Mouse (Mus musculus): ENCODE measurements around the gene Tmem200c. TPM values are rescaled to one million over a fixed set of nuclear protein-coding genes. Genes with fewer than 3 reads are reported as not detected.
A peak's percentile ranks its signal among the peaks of the same experiment; 100 is the strongest.

Gene Tmem200c
- 2.1 and 2.4 TPM in 2 replicates for polyA plus RNA-seq (2015; fragmentation: Nextera tagmentation; extraction: Ambion mirVana)

DNA sequence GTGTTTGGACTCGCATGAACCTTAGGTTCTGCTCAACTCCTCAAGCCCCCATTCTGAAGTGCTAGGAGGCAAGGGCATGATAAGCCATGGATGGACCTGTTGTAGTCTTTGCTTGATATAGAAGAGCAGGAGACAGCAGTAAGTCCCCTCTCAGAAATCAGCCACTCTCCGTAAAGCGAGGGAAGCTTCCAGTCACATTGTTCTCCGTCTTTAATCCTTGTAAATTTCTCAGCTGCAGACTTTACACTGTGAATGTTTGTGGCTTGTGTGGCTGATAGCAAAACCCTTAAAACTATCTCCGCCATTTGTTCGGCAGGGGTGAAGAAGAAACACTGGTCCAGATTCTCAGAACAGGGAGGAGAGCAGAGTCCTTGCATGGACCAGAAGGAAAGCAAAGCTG is at the start of gene Tmem200c:
Gene Tmem200c (plus strand): TSS at position 301 of the 400 bp plus-strand sequence.
- H3K27ac ChIP-seq (ENCODE audit: low read length) = no peak within 1 kb of the TSS
- no peak within 1 kb of the TSS for H3K4me2 ChIP-seq (ENCODE audit: low read length)
- no peaks in the 10 kb centered on the region for H3K27me3 ChIP-seq (replicated peaks; ENCODE audit: control insufficient read depth, insufficient read depth, low read length)
- no peak within 1 kb of the TSS for H3K4me3 ChIP-seq (replicated peaks; ENCODE audit: low read length)
- H3K36me3 ChIP-seq (ENCODE audit: control insufficient read depth, insufficient read depth) = no peaks in the 10 kb centered on the region
- no peak for ATAC-seq
- no peak within 1 kb of the TSS for H3K9ac ChIP-seq (replicated peaks; ENCODE audit: low read depth, low read length)
- 79% methylated on average over 6 of the region's 6 CpGs for WGBS
- H3K4me1 ChIP-seq (replicated peaks; ENCODE audit: control insufficient read depth, insufficient read depth, low read length) = no peaks in the 10 kb centered on the region
- no peaks in the 10 kb centered on the region for H3K9me3 ChIP-seq (ENCODE audit: control insufficient read depth, low read length)

DNA sequence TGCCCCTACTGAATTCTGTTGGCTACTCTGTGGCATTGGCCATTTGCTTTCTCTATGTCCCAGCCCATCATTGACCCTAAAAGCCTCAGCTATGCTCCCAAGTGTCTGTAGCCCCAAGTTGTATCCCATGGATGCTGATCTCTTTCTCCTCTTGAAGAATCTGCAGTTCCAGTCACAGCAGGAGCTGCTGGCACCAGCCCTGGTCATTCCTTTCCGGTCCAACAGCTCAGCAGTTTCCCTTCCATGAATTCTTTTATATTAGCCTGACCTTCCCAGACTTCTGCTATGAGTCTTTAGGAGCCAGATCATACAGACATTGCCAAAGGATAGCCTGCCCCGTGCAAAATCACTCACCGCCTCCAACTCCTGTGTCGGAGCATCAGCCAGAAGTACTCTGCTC is 32.7 kb upstream of the Tmem200c start:
- Histone ChIP-seq H3K4me2 (ENCODE audit: low read length) (no peak overlapping the region), H3K9ac (replicated peaks; ENCODE audit: low read depth, low read length) (no peak overlapping the region), H3K4me1 (replicated peaks; ENCODE audit: control insufficient read depth, insufficient read depth, low read length) (no peaks in the 10 kb centered on the region), H3K9me3 (ENCODE audit: control insufficient read depth, low read length) (no peaks in the 10 kb centered on the region), H3K36me3 (ENCODE audit: control insufficient read depth, insufficient read depth) (no peaks in the 10 kb centered on the region), H3K27me3 (replicated peaks; ENCODE audit: control insufficient read depth, insufficient read depth, low read length) (no peaks in the 10 kb centered on the region), H3K4me3 (replicated peaks; ENCODE audit: low read length) (no peak overlapping the region), H3K27ac (ENCODE audit: low read length) (no peak overlapping the region)
- WGBS = 88% methylated on average over 4 of the region's 4 CpGs
- no peak for ATAC-seq

DNA sequence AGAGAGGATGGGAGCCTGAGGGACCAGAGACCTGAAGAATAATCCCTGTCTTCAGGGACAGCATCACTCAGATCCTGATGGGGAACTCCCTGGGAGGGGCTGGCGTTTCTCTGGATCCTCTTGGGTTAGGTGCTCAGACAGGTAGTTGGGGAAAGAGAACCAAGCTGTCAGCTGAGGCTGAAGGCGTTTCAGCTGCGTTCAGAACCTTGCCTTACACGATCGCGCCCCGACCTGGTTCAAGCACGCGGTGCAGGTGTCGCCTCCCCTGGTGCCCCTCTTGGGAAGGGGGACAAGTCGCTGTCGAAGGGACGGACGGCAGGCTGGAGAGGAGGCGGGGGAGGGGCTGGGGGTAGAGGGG is 10.2 kb downstream of the Tmem200c start:
- peak; percentile 51 for ATAC-seq
- 3% methylated on average over 14 of the region's 15 CpGs for WGBS
- H3K4me2 ChIP-seq (ENCODE audit: low read length) = peak overlapping the region; percentile 89

DNA sequence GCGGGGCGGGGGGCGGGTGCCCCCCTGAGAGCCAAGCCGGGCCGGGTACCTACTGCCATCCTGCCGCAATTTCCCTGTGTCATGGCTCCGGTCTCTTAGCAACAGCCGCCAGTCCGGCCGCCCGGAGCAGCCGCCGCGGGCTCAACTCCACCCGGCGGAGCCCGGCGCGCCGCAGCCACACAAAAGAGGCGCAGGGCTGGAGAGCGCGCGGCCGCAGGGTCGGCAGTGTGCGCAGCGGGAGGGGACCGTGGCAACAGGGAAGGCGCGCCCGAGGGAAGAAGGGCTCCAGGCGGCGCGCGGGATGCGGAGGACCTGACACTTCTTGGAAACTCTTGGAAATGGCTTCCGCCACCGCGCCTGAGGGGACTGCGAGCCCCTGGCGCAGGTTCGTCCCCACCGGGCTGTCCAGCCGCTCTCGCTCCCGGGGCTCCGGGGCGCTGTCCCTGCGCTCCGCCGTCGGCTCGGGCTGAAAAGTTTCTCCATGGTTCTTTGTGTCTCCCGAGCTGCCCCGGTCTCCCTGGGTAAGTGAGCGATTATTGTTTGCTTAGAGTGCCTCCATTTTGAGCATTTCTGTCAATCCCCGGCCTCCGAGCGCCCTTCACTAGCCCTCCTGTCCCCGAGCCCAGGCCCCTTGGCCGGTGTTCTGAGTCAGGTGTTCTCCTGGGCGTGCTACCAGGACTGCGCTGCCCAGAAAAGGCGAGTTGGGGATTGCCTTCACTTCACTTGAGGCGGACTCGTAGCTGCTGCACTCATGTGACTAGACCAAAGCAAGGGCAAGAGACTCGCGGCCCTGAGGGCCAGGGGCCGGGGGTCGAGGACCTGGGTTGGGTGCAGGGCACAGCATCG is 10.8 kb downstream of the Tmem200c start:
- H3K4me2 ChIP-seq (ENCODE audit: low read length) = peak overlapping the region; percentile 89
- H3K9me3 ChIP-seq (ENCODE audit: control insufficient read depth, low read length) = no peaks in the 10 kb centered on the region
- peak overlapping the region; percentile 33 for H3K27ac ChIP-seq (ENCODE audit: low read length)
- WGBS = under 1% methylated on average over 66 of the region's 72 CpGs
- H3K4me3 ChIP-seq (replicated peaks; ENCODE audit: low read length) = peak overlapping the region; percentile 69
- peaks cover 34% of the 10 kb centered on the region for H3K4me1 ChIP-seq (replicated peaks; ENCODE audit: control insufficient read depth, insufficient read depth, low read length)
- no peaks in the 10 kb centered on the region for H3K36me3 ChIP-seq (ENCODE audit: control insufficient read depth, insufficient read depth)
- ATAC-seq = peak; percentile 73
- H3K9ac ChIP-seq (replicated peaks; ENCODE audit: low read depth, low read length) = peak overlapping the region; percentile 81
- peaks cover 12% of the 10 kb centered on the region for H3K27me3 ChIP-seq (replicated peaks; ENCODE audit: control insufficient read depth, insufficient read depth, low read length)

More for the DNA sequence above, 10.2 kb downstream of the Tmem200c start:
- Histone ChIP-seq H3K36me3 (ENCODE audit: control insufficient read depth, insufficient read depth) (no peaks in the 10 kb centered on the region), H3K4me1 (replicated peaks; ENCODE audit: control insufficient read depth, insufficient read depth, low read length) (peaks cover 30% of the 10 kb centered on the region), H3K27me3 (replicated peaks; ENCODE audit: control insufficient read depth, insufficient read depth, low read length) (peaks cover 12% of the 10 kb centered on the region), H3K4me3 (replicated peaks; ENCODE audit: low read length) (peak overlapping the region; percentile 69), H3K9me3 (ENCODE audit: control insufficient read depth, low read length) (no peaks in the 10 kb centered on the region), H3K9ac (replicated peaks; ENCODE audit: low read depth, low read length) (peak overlapping the region; percentile 81), H3K27ac (ENCODE audit: low read length) (no peak overlapping the region)

DNA sequence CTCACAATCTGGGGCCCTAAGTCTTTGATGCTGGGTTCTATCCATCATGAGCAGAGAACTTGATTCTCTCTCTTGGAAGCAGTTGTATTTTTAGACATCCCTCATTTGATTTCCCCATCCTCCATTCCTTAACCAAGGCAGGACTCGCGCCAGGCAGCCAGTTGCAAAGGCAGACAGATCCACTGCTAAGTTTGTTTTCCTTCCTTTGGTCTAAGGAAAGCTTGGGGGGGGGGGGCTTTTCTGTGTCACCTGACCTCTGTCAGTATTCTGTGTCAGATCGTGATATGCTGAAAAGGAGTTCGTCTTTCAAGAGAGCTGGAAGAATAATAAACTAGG is 11.4 kb downstream of the Tmem200c start:
- 3% methylated on average over 4 of the region's 4 CpGs for WGBS
- H3K27ac ChIP-seq (ENCODE audit: low read length) = peak overlapping the region; percentile 33
- peaks cover 34% of the 10 kb centered on the region for H3K4me1 ChIP-seq (replicated peaks; ENCODE audit: control insufficient read depth, insufficient read depth, low read length)
- no peak for ATAC-seq
- peak overlapping the region; percentile 81 for H3K9ac ChIP-seq (replicated peaks; ENCODE audit: low read depth, low read length)
- no peaks in the 10 kb centered on the region for H3K36me3 ChIP-seq (ENCODE audit: control insufficient read depth, insufficient read depth)
- peak overlapping the region; percentile 89 for H3K4me2 ChIP-seq (ENCODE audit: low read length)
- no peaks in the 10 kb centered on the region for H3K9me3 ChIP-seq (ENCODE audit: control insufficient read depth, low read length)
- H3K4me3 ChIP-seq (replicated peaks; ENCODE audit: low read length) = peak overlapping the region; percentile 69
- peaks cover 12% of the 10 kb centered on the region for H3K27me3 ChIP-seq (replicated peaks; ENCODE audit: control insufficient read depth, insufficient read depth, low read length)

DNA sequence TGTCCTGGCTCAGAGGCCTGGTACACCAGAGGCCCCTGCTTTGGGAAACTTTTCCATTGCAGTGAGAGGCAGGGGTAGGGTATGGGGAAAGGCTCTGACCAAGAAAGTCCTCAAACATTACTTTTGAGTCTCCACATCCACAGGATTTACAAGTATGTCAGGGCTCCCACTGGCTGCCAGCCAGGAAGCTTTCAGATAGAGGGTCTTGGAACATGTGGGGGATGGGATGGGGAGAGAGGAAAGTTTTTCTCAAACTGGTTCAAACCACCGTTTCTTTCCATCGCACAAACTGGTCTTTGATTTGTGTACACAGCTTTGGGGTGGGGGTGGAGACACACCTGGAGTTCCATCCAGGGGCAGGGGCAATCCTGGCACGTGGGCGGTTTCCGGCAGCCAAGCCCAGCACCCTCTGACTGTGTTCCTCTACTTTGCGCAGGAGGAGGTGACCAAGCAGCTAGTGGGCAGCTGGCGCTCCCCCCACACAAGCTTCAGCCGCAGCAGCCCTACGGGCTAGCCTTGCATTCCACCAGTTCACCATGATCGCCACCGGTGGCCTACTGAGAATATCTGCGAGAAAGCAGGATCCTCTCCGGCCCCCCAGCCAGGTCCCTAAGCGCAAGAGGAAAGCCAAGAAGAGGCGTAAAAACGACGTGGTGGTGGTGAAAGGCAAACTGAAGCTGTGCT is 13.6 kb downstream of the Tmem200c start:
- Histone ChIP-seq H3K27ac (ENCODE audit: low read length) (no peak overlapping the region), H3K9ac (replicated peaks; ENCODE audit: low read depth, low read length) (no peak overlapping the region), H3K27me3 (replicated peaks; ENCODE audit: control insufficient read depth, insufficient read depth, low read length) (peaks cover 12% of the 10 kb centered on the region), H3K4me2 (ENCODE audit: low read length) (0 out of 2 replicates have a peak overlapping the region, but pooled peaks have one; percentile 7), H3K36me3 (ENCODE audit: control insufficient read depth, insufficient read depth) (no peaks in the 10 kb centered on the region), H3K4me3 (replicated peaks; ENCODE audit: low read length) (no peak overlapping the region; the same call in 1 of the 2 replicates), H3K9me3 (ENCODE audit: control insufficient read depth, low read length) (no peaks in the 10 kb centered on the region), H3K4me1 (replicated peaks; ENCODE audit: control insufficient read depth, insufficient read depth, low read length) (peaks cover 34% of the 10 kb centered on the region)
- WGBS = 28% methylated on average over 17 of the region's 17 CpGs
- no peak for ATAC-seq

DNA sequence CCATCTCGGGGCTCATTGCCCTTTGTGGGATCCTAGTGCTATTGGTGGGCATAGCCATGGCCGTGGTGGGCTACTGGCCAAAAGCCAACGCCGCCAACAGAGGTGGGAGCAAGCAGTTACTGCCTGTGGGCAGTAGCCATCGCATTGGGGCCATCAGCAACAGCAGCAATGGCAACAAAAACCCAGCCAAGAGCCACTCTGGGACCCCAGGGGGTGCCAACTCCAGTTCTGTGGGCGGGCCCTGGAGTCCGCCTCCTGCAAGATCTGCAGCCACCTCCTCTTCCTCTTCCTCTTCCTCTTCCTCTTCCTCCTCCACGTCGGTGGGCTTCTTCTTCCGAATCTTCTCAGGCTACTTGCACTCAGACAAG is 14.1 kb downstream of the Tmem200c start:
- Histone ChIP-seq H3K9me3 (ENCODE audit: control insufficient read depth, low read length) (no peaks in the 10 kb centered on the region), H3K4me1 (replicated peaks; ENCODE audit: control insufficient read depth, insufficient read depth, low read length) (peaks cover 34% of the 10 kb centered on the region), H3K4me3 (replicated peaks; ENCODE audit: low read length) (peak overlapping the region; percentile 57), H3K27me3 (replicated peaks; ENCODE audit: control insufficient read depth, insufficient read depth, low read length) (peaks cover 11% of the 10 kb centered on the region), H3K9ac (replicated peaks; ENCODE audit: low read depth, low read length) (no peak overlapping the region), H3K4me2 (ENCODE audit: low read length) (peak overlapping the region; percentile 98), H3K36me3 (ENCODE audit: control insufficient read depth, insufficient read depth) (no peaks in the 10 kb centered on the region), H3K27ac (ENCODE audit: low read length) (no peak overlapping the region)
- 16% methylated on average over 10 of the region's 10 CpGs for WGBS
- ATAC-seq = no peak

DNA sequence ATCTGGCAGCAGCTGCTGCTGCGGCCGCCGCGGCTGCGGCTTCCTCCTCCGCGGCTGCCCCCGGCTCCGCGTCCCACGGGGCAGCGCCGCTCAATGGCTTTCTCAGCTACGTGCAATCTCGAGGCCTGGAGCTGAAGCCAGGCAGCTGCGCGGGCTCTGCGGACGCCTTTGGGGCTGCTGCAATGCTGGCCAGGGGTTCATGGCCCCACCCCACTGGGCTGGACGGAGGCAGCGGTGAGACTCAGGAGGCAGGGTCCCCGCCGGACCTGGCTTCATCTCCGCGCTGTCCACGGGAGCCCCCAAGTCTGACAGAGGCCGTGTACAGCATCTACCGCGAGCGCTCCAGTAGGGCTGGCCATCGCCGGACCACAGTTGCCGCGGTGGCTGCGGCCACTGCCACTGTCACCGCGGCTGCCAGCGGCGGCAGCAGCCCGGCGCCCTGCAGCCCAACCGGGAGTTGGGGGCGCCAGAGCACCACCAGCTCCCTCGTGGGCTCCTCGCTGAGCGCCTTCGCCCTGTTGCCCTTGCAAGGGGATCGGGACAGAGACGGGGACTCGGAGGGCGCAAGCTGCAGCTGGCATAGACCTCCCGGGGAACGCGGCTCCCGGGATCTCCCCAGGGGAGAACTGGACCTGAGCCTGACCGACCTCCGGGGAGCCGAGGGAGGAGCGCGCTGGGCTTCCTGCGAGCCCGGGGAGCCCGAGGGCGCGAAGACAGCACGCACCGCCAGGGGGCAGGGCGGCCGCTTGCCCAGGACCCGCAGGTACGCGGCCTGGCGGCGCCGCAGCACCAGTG is 14.9 kb downstream of the Tmem200c start:
- no peak overlapping the region for H3K27ac ChIP-seq (ENCODE audit: low read length)
- peak; percentile 61 for ATAC-seq
- no peaks in the 10 kb centered on the region for H3K36me3 ChIP-seq (ENCODE audit: control insufficient read depth, insufficient read depth)
- H3K4me3 ChIP-seq (replicated peaks; ENCODE audit: low read length) = peak overlapping the region; percentile 57
- peaks cover 9% of the 10 kb centered on the region for H3K27me3 ChIP-seq (replicated peaks; ENCODE audit: control insufficient read depth, insufficient read depth, low read length)
- no peaks in the 10 kb centered on the region for H3K9me3 ChIP-seq (ENCODE audit: control insufficient read depth, low read length)
- peaks cover 34% of the 10 kb centered on the region for H3K4me1 ChIP-seq (replicated peaks; ENCODE audit: control insufficient read depth, insufficient read depth, low read length)
- H3K9ac ChIP-seq (replicated peaks; ENCODE audit: low read depth, low read length) = peak overlapping the region; percentile 64
- WGBS = under 1% methylated on average over 73 of the region's 75 CpGs
- peak overlapping the region; percentile 98 for H3K4me2 ChIP-seq (ENCODE audit: low read length)

DNA sequence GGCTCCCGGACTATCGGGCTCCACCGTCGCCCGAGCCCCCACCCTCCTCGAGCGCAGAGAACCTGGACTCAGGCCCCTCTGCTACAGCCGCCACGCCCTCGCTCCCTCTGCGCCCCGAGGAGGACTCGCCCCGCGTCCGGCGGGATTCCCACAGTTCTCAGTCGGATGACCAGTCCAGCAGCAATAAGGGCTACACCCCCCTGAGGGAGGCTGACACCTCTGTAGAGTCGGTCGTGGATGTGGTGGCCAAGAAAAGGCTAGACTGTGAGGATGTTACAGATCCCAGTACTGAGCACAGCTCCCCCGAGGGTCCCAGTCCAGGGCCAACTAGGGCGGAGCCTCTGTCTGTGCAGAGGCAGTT is 15.4 kb downstream of the Tmem200c start:
- Histone ChIP-seq H3K9me3 (ENCODE audit: control insufficient read depth, low read length) (no peaks in the 10 kb centered on the region), H3K36me3 (ENCODE audit: control insufficient read depth, insufficient read depth) (no peaks in the 10 kb centered on the region), H3K27me3 (replicated peaks; ENCODE audit: control insufficient read depth, insufficient read depth, low read length) (peaks cover 9% of the 10 kb centered on the region), H3K27ac (ENCODE audit: low read length) (no peak overlapping the region), H3K4me1 (replicated peaks; ENCODE audit: control insufficient read depth, insufficient read depth, low read length) (peaks cover 28% of the 10 kb centered on the region), H3K4me2 (ENCODE audit: low read length) (peak overlapping the region; percentile 98), H3K9ac (replicated peaks; ENCODE audit: low read depth, low read length) (peak overlapping the region; percentile 64), H3K4me3 (replicated peaks; ENCODE audit: low read length) (peak overlapping the region; percentile 57)
- 3% methylated on average over 22 of the region's 22 CpGs for WGBS
- peak; percentile 31 for ATAC-seq

Measured in forebrain, embryonic 16.5 days (tissue).